Mouse (Mus musculus): ENCODE measurements around the gene Wwox.

The Wwox gene

GRCm38 (mm10) chr8:114853765-114854164 is 414.3 kb downstream of the Wwox start:
- DNase-seq (ENCODE audit: extremely low read depth, low read depth), result no peak

- DNase-seq (ENCODE audit: extremely low read depth, low read depth), result no peak
Measured at GRCm38 (mm10) chr8:114855833-114856232, 416.4 kb downstream of the Wwox start.

- DNase-seq (ENCODE audit: extremely low read depth, low read depth), result no peak
Measured at GRCm38 (mm10) chr8:114865911-114866310, 426.5 kb downstream of the Wwox start.

- DNase-seq (ENCODE audit: extremely low read depth, low read depth), result no peak
Measured at GRCm38 (mm10) chr8:114869321-114869720, 429.9 kb downstream of the Wwox start.

GRCm38 (mm10) chr8:114870410-114870809 is 431.0 kb downstream of the Wwox start:
- DNase-seq (ENCODE audit: extremely low read depth, low read depth), result no peak

GRCm38 (mm10) chr8:114872491-114872890 is 433.0 kb downstream of the Wwox start:
- no peak for DNase-seq (ENCODE audit: extremely low read depth, low read depth)

GRCm38 (mm10) chr8:114875161-114875560 is 435.7 kb downstream of the Wwox start:
- DNase-seq (ENCODE audit: extremely low read depth, low read depth), result no peak

GRCm38 (mm10) chr8:114876161-114876611 is 436.7 kb downstream of the Wwox start:
- no peak for DNase-seq (ENCODE audit: extremely low read depth, low read depth)

GRCm38 (mm10) chr8:114876696-114877206 is 437.3 kb downstream of the Wwox start:
- DNase-seq (ENCODE audit: extremely low read depth, low read depth), result no peak

- DNase-seq (ENCODE audit: extremely low read depth, low read depth), result no peak
Measured at GRCm38 (mm10) chr8:114877234-114877633, 437.8 kb downstream of the Wwox start.

GRCm38 (mm10) chr8:114878449-114879276 is 439.2 kb downstream of the Wwox start:
- no peak for DNase-seq (ENCODE audit: extremely low read depth, low read depth)

- no peak for DNase-seq (ENCODE audit: extremely low read depth, low read depth)
Measured at GRCm38 (mm10) chr8:114879277-114879568, 439.8 kb downstream of the Wwox start.

GRCm38 (mm10) chr8:114879678-114880077 is 440.2 kb downstream of the Wwox start:
- DNase-seq (ENCODE audit: extremely low read depth, low read depth), result no peak

- DNase-seq (ENCODE audit: extremely low read depth, low read depth), result no peak
Measured at GRCm38 (mm10) chr8:114880475-114881135, 441.1 kb downstream of the Wwox start.

- no peak for DNase-seq (ENCODE audit: extremely low read depth, low read depth)
Measured at GRCm38 (mm10) chr8:114881891-114882401, 442.5 kb downstream of the Wwox start.

- DNase-seq (ENCODE audit: extremely low read depth, low read depth), result no peak
Measured at GRCm38 (mm10) chr8:114882504-114882903, 443.0 kb downstream of the Wwox start.

GRCm38 (mm10) chr8:114882936-114883606 is 443.6 kb downstream of the Wwox start:
- no peak for DNase-seq (ENCODE audit: extremely low read depth, low read depth)

GRCm38 (mm10) chr8:114883967-114884366 is 444.5 kb downstream of the Wwox start:
- DNase-seq (ENCODE audit: extremely low read depth, low read depth), result no peak

GRCm38 (mm10) chr8:114885026-114885592 is 445.7 kb downstream of the Wwox start:
- DNase-seq (ENCODE audit: extremely low read depth, low read depth), result no peak

- no peak for DNase-seq (ENCODE audit: extremely low read depth, low read depth)
Measured at GRCm38 (mm10) chr8:114888388-114888787, 448.9 kb downstream of the Wwox start.

- no peak for DNase-seq (ENCODE audit: extremely low read depth, low read depth)
Measured at GRCm38 (mm10) chr8:114889578-114890374, 450.3 kb downstream of the Wwox start.
